Mouse (Mus musculus): ENCODE measurements around the gene Cyp2u1. TPM values are rescaled to one million over a fixed set of nuclear protein-coding genes. Genes with fewer than 3 reads are reported as not detected.
A peak's percentile ranks its signal among the peaks of the same experiment; 100 is the strongest.
"Not testable (repeated sequence)": the region's sequence is repeated elsewhere in the genome, so short reads cannot be mapped to it uniquely, and the experiment has no call there.

The Cyp2u1 gene
- 3.7 and 7.0 TPM in 2 replicates for polyA plus RNA-seq (2016; fragmentation: Nextera tagmentation; extraction: Ambion mirVana)

- Histone ChIP-seq H3K4me3 (peak within 1 kb of the TSS; percentile 86), H3K9me3 (no peaks in the 10 kb centered on the region), H3K27ac (peak within 1 kb of the TSS; percentile 89), H3K4me1 (peaks cover 4% of the 10 kb centered on the region; the same call in 1 of the 2 replicates), H3K36me3 (peaks cover 5% of the 10 kb centered on the region; the same call in 1 of the 2 replicates), H3K27me3 (ENCODE audit: insufficient read depth, poor library complexity, severe bottlenecking) (peaks cover 16% of the 10 kb centered on the region)
- peak; percentile 95 for DNase-seq (ENCODE audit: low spot score)
- under 1% methylated on average over 71 of the region's 71 CpGs for WGBS
Observed at GRCm38 (mm10) chr3:131302452-131303319, at the start of gene Cyp2u1. Gene Cyp2u1 (minus strand): TSS chr3:131303227.

GRCm38 (mm10) chr3:131350539-131350938, 47.5 kb upstream of the Cyp2u1 start:
- WGBS: 88% methylated on average over 7 of the region's 7 CpGs
- Histone ChIP-seq H3K9me3 (no peaks in the 10 kb centered on the region), H3K4me1 (no peaks in the 10 kb centered on the region), H3K4me3 (no peak overlapping the region), H3K36me3 (no peaks in the 10 kb centered on the region), H3K27me3 (ENCODE audit: insufficient read depth, poor library complexity, severe bottlenecking) (no peaks in the 10 kb centered on the region), H3K27ac (no peak overlapping the region)
- DNase-seq (ENCODE audit: low spot score): no peak

- Histone ChIP-seq H3K9me3 (no peaks in the 10 kb centered on the region), H3K27me3 (ENCODE audit: insufficient read depth, poor library complexity, severe bottlenecking) (no peaks in the 10 kb centered on the region), H3K4me1 (no peaks in the 10 kb centered on the region), H3K27ac (no peak overlapping the region), H3K36me3 (no peaks in the 10 kb centered on the region), H3K4me3 (no peak overlapping the region)
- WGBS: 85% methylated on average over 6 of the region's 6 CpGs
- no peak for DNase-seq (ENCODE audit: low spot score)
Observed at GRCm38 (mm10) chr3:131349013-131349412, 46.0 kb upstream of the Cyp2u1 start.

- DNase-seq (ENCODE audit: low spot score): no peak
- WGBS: 80% methylated on average over 3 of the region's 3 CpGs
- Histone ChIP-seq H3K27me3 (ENCODE audit: insufficient read depth, poor library complexity, severe bottlenecking) (no peaks in the 10 kb centered on the region), H3K4me3 (no peak overlapping the region), H3K9me3 (no peaks in the 10 kb centered on the region), H3K4me1 (no peaks in the 10 kb centered on the region), H3K27ac (no peak overlapping the region), H3K36me3 (no peaks in the 10 kb centered on the region)
Observed at GRCm38 (mm10) chr3:131348579-131348950, 45.5 kb upstream of the Cyp2u1 start.

GRCm38 (mm10) chr3:131347831-131348578, 45.0 kb upstream of the Cyp2u1 start:
- no peak for DNase-seq (ENCODE audit: low spot score)
- no peaks in the 10 kb centered on the region for H3K9me3 ChIP-seq
- no peak overlapping the region for H3K4me3 ChIP-seq
- WGBS: 60% methylated on average over 6 of the region's 6 CpGs
- no peaks in the 10 kb centered on the region for H3K4me1 ChIP-seq
- no peak overlapping the region for H3K27ac ChIP-seq
- H3K36me3 ChIP-seq: no peaks in the 10 kb centered on the region
- no peaks in the 10 kb centered on the region for H3K27me3 ChIP-seq (ENCODE audit: insufficient read depth, poor library complexity, severe bottlenecking)

GRCm38 (mm10) chr3:131345903-131346302, 42.9 kb upstream of the Cyp2u1 start:
- no peaks in the 10 kb centered on the region for H3K36me3 ChIP-seq
- no peaks in the 10 kb centered on the region for H3K27me3 ChIP-seq (ENCODE audit: insufficient read depth, poor library complexity, severe bottlenecking)
- no peak for DNase-seq (ENCODE audit: low spot score)
- 90% methylated on average over 6 of the region's 6 CpGs for WGBS
- H3K4me3 ChIP-seq: no peak overlapping the region
- H3K9me3 ChIP-seq: no peaks in the 10 kb centered on the region
- H3K27ac ChIP-seq: no peak overlapping the region
- no peaks in the 10 kb centered on the region for H3K4me1 ChIP-seq

GRCm38 (mm10) chr3:131343311-131343710, 40.3 kb upstream of the Cyp2u1 start:
- no peaks in the 10 kb centered on the region for H3K4me1 ChIP-seq
- no peaks in the 10 kb centered on the region for H3K36me3 ChIP-seq
- H3K27me3 ChIP-seq (ENCODE audit: insufficient read depth, poor library complexity, severe bottlenecking): no peaks in the 10 kb centered on the region
- peak; percentile 55 for DNase-seq (ENCODE audit: low spot score)
- H3K4me3 ChIP-seq: no peak overlapping the region
- 76% methylated on average over 6 of the region's 6 CpGs for WGBS
- no peaks in the 10 kb centered on the region for H3K9me3 ChIP-seq
- no peak overlapping the region for H3K27ac ChIP-seq

GRCm38 (mm10) chr3:131340885-131341284, 37.9 kb upstream of the Cyp2u1 start:
- H3K9me3 ChIP-seq: no peaks in the 10 kb centered on the region
- H3K27ac ChIP-seq: no peak overlapping the region
- no peaks in the 10 kb centered on the region for H3K27me3 ChIP-seq (ENCODE audit: insufficient read depth, poor library complexity, severe bottlenecking)
- peak; percentile 58 for DNase-seq (ENCODE audit: low spot score)
- H3K4me3 ChIP-seq: no peak overlapping the region
- no peaks in the 10 kb centered on the region for H3K4me1 ChIP-seq
- WGBS: 71% methylated on average over 3 of the region's 3 CpGs
- no peaks in the 10 kb centered on the region for H3K36me3 ChIP-seq

- 77% methylated on average over 4 of the region's 4 CpGs for WGBS
- no peak overlapping the region for H3K27ac ChIP-seq
- DNase-seq (ENCODE audit: low spot score): no peak
Observed at GRCm38 (mm10) chr3:131339280-131339679, 36.3 kb upstream of the Cyp2u1 start.

GRCm38 (mm10) chr3:131337749-131338148, 34.7 kb upstream of the Cyp2u1 start:
- H3K4me1 ChIP-seq: peaks cover 24% of the 10 kb centered on the region
- H3K27ac ChIP-seq; H3K36me3 ChIP-seq; DNase-seq (ENCODE audit: low spot score); H3K4me3 ChIP-seq; H3K27me3 ChIP-seq (ENCODE audit: insufficient read depth, poor library complexity, severe bottlenecking); H3K9me3 ChIP-seq: not testable (repeated sequence)
- 96% methylated on average over 7 of the region's 7 CpGs for WGBS

More at GRCm38 (mm10) chr3:131339280-131339679, 36.3 kb upstream of the Cyp2u1 start:
- Histone ChIP-seq H3K4me3 (no peak overlapping the region), H3K9me3 (no peaks in the 10 kb centered on the region), H3K27me3 (ENCODE audit: insufficient read depth, poor library complexity, severe bottlenecking) (no peaks in the 10 kb centered on the region), H3K36me3 (no peaks in the 10 kb centered on the region), H3K4me1 (peaks cover 13% of the 10 kb centered on the region)

GRCm38 (mm10) chr3:131336629-131337028, 33.6 kb upstream of the Cyp2u1 start:
- peaks cover 24% of the 10 kb centered on the region for H3K4me1 ChIP-seq
- H3K27me3 ChIP-seq (ENCODE audit: insufficient read depth, poor library complexity, severe bottlenecking): peaks cover 6% of the 10 kb centered on the region; the same call in 1 of the 2 replicates
- H3K9me3 ChIP-seq: no peaks in the 10 kb centered on the region
- H3K27ac ChIP-seq: no peak overlapping the region
- H3K36me3 ChIP-seq: no peaks in the 10 kb centered on the region
- WGBS: 87% methylated on average over 8 of the region's 8 CpGs
- no peak overlapping the region for H3K4me3 ChIP-seq
- no peak for DNase-seq (ENCODE audit: low spot score)

- Histone ChIP-seq H3K9me3 (no peaks in the 10 kb centered on the region), H3K27me3 (ENCODE audit: insufficient read depth, poor library complexity, severe bottlenecking) (peaks cover 6% of the 10 kb centered on the region; the same call in 1 of the 2 replicates), H3K4me1 (peaks cover 24% of the 10 kb centered on the region), H3K36me3 (no peaks in the 10 kb centered on the region), H3K4me3 (peak overlapping the region; percentile 46), H3K27ac (peak overlapping the region; percentile 47)
- DNase-seq (ENCODE audit: low spot score): no peak
- 63% methylated on average over 8 of the region's 8 CpGs for WGBS
Observed at GRCm38 (mm10) chr3:131335117-131335547, 32.1 kb upstream of the Cyp2u1 start.

- Histone ChIP-seq H3K9me3 (0 out of 2 replicates have a peak, but pooled peaks cover 4% of the 10 kb centered on the region), H3K4me1 (no peaks in the 10 kb centered on the region)
- 78% methylated on average over 7 of the region's 7 CpGs for WGBS
Observed at GRCm38 (mm10) chr3:131327189-131327588, 24.2 kb upstream of the Cyp2u1 start.

More at GRCm38 (mm10) chr3:131327189-131327588, 24.2 kb upstream of the Cyp2u1 start:
- no peaks in the 10 kb centered on the region for H3K27me3 ChIP-seq (ENCODE audit: insufficient read depth, poor library complexity, severe bottlenecking)
- H3K4me3 ChIP-seq: no peak overlapping the region
- H3K27ac ChIP-seq: no peak overlapping the region
- H3K36me3 ChIP-seq: no peaks in the 10 kb centered on the region
- no peak for DNase-seq (ENCODE audit: low spot score)
